Mouse (Mus musculus) retina, adult 2 months (tissue): ENCODE data around the gene Duxbl3.
"Not testable (repeated sequence)": the region's sequence is repeated elsewhere in the genome, so short reads cannot be mapped to it uniquely, and the experiment has no call there.

Experiments used
- DNase-seq: peaks from one replicate; pipeline ENCODE4 v3.0.0-alpha.2; 2012; ENCODE audit warnings: low read depth, low spot score

Duxbl3 gene

GRCm38 (mm10) chr14:26257756-26258617 is at the start of gene Duxbl3:
Duxbl3 (plus strand) TSS chr14:26257962.
- DNase-seq = not testable (repeated sequence)

GRCm38 (mm10) chr14:26216233-26217000 is 41.3 kb upstream of the Duxbl3 start:
- not testable (repeated sequence) for DNase-seq

- not testable (repeated sequence) for DNase-seq
Observed at GRCm38 (mm10) chr14:26237183-26237582, 20.6 kb upstream of the Duxbl3 start.

GRCm38 (mm10) chr14:26258729-26259128 is 967 bp downstream of the Duxbl3 start:
- DNase-seq = not testable (repeated sequence)

- DNase-seq = not testable (repeated sequence)
Observed at GRCm38 (mm10) chr14:26286737-26287136, 29.0 kb downstream of the Duxbl3 start.

GRCm38 (mm10) chr14:26293859-26294258 is 36.1 kb downstream of the Duxbl3 start:
- no peak for DNase-seq

GRCm38 (mm10) chr14:26297055-26297454 is 39.3 kb downstream of the Duxbl3 start:
- DNase-seq = no peak

GRCm38 (mm10) chr14:26297484-26297883 is 39.7 kb downstream of the Duxbl3 start:
- no peak for DNase-seq

GRCm38 (mm10) chr14:26303111-26303510 is 45.3 kb downstream of the Duxbl3 start:
- peak; percentile 48 for DNase-seq

GRCm38 (mm10) chr14:26306032-26306431 is 48.3 kb downstream of the Duxbl3 start:
- DNase-seq = no peak

- no peak for DNase-seq
Observed at GRCm38 (mm10) chr14:26308813-26309212, 51.1 kb downstream of the Duxbl3 start.

- DNase-seq = no peak
Observed at GRCm38 (mm10) chr14:26309511-26309910, 51.7 kb downstream of the Duxbl3 start.

- DNase-seq = no peak
Observed at GRCm38 (mm10) chr14:26316246-26316730, 58.5 kb downstream of the Duxbl3 start.
